Mouse (Mus musculus): Measurements from ENCODE around the gene Pak6.
"Not testable (repeated sequence)": the region's sequence is repeated elsewhere in the genome, so short reads cannot be mapped to it uniquely, and the experiment has no call there.

Gene Pak6

DNA sequence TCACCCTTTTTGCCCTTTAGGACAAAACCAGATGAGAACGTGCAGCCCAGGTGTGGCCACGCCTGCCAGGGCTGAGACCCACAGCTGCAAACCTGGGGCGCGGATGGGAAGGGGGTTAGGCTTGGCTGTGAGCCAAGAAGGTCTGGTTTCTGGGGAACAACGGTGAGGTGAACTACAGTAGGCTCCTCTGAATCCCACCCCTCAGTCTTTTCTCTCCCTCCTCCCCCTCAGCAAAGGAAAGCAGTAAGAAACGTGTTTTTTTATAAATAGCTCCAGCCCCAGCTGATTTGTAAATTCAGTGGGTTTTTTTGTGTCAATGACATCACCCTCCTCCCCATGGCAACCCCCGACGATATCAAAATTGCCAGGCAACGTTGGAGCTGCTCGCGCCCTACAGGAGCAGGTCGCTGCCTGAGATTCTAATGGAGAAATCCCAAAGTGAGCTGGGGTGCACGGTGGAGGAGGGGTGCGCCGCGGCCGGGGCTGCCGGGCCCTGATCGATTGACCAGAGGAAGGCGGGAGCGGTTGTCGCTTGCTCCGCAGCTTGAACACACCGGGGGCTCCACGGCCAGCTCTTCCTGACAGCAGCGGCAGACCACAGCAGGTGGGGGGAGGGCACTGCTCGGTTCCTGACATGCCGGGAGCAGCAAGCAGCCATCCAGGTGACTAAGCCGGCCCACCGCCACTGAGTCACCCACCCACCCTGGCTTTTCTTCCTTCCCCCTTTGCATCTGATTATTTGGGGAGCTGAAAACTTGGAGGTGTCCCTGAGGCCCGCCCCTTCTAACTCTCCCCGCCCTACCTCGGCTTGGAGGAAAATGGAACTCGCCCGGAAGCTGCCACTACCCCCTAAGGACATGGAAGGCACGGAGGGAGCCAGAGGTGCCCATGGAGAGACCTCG, at the start of gene Pak6:
Gene Pak6, plus strand, starts transcription at position 402 of the 902 bp plus-strand sequence.
- DNase-seq (ENCODE audit: low read depth, low spot score) = no peak

- no peak for DNase-seq (ENCODE audit: low read depth, low spot score)
Measured at GRCm38 (mm10) chr2:118618013-118618412, 45.1 kb upstream of the Pak6 start.

- no peak for DNase-seq (ENCODE audit: low read depth, low spot score)
Measured at GRCm38 (mm10) chr2:118620101-118620500, 43.0 kb upstream of the Pak6 start.

GRCm38 (mm10) chr2:118620608-118621007, 42.5 kb upstream of the Pak6 start:
- no peak for DNase-seq (ENCODE audit: low read depth, low spot score)

GRCm38 (mm10) chr2:118629276-118629675, 33.8 kb upstream of the Pak6 start:
- no peak for DNase-seq (ENCODE audit: low read depth, low spot score)

- DNase-seq (ENCODE audit: low read depth, low spot score) = no peak
Measured at GRCm38 (mm10) chr2:118633441-118633840, 29.7 kb upstream of the Pak6 start.

DNA sequence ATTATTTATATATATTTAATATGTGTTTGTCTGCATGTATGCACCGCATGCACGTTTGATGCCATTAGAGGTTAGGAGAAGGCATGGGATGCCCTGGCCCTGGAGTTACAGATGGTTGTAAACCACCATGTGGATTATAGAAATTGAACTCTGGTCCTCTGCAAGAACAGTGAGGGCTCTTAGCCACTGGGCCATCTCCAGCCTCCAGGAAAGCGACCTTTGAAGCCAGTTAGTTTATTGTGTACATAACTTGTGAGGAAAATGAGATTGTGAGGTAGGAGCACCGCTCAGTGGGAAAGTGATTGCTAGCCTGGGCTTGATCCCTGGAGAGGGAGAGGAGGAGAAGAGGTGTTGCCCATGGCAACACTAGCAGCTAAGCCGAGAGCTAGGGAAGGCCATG, 25.8 kb upstream of the Pak6 start:
- no peak for DNase-seq (ENCODE audit: low read depth, low spot score)

DNA sequence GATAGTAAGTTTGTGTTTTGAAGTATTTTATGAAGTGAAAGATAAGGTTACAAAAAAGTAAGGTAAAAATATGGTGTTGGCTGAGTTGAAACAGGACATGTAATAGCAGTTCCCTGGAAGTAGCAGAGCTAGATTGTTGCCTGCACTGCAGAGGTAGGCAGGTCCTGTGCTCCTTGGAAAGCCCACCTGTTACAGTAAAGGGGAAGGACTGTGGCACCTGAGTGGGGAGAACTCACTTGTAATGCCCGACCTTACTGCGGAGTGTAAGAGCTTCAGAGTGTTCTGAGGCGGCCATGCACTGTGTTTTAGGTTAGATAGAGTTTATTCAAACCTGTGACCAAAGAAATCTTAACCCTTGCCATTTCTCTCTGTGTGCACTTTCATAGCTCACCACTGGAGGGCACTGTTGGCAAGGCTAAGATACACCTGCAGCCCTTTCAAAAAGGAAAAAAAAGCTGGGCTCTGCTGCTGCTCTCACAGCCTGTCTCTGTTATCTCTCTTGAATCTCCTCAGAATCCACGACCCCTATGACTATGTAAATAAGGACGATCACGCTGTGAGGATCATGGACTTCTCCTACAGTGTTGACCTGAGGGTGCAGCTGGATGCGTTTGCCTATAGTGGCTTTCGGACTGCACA, 25.1 kb upstream of the Pak6 start:
- peak; percentile 45 for DNase-seq (ENCODE audit: low read depth, low spot score)

DNA sequence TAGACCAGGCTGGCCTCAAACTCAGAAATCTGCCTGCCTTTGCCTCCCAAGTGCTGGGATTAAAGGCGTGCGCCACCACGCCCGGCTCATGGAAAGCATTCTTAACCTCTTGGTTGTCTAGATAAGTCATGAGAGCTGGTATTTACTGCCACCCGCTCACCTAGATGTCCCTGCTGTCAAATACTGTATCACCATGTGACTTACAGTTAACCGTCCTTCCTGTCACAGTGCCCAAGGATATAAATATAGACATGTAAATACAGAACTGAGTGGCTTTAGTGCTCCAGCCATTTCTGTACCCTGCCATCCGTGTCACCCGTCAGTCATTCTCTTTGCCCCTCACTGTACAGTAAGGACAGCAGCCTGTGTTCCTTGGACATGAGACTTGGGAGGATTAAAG, 24.4 kb upstream of the Pak6 start:
- DNase-seq (ENCODE audit: low read depth, low spot score) = no peak

DNA sequence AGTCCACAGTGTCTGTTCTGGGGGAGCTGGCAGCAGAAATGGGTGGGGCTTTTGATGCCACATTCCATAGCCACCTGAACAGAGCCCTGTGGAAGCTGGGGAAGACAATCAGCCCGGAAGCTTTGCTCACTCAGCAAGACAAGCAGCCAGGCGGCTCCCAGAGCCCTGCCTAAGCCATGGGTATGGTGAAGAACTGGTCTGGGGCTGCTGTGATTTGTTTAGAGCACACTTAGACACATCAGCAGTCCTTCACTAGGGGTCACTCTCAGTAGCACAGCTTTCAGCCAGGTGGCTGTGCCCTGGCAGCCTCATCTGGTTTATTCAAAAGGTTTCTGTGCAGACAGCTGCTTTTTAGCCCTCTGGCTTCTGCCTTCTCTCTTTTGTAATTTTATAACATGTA, 22.0 kb upstream of the Pak6 start:
- DNase-seq (ENCODE audit: low read depth, low spot score) = no peak

DNA sequence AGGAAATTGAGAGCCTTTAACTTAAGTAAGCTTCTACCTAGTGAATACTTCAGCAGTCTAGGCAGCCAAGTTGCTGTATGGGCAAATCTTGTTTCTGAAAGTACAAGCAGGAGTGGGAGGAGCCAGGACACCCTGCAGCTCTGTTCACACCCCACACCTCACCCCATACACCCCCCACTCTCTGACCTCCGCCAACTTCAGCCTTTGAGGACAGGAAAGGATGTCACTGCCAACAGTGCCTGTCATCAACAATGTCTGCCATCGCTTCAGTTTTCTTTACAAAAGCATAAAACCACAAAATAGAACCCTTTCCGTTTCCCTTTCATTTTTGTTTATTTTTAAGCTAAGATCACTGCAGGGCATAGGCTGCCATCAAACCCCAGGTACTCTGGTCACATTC, 20.7 kb upstream of the Pak6 start:
- no peak for DNase-seq (ENCODE audit: low read depth, low spot score)

DNA sequence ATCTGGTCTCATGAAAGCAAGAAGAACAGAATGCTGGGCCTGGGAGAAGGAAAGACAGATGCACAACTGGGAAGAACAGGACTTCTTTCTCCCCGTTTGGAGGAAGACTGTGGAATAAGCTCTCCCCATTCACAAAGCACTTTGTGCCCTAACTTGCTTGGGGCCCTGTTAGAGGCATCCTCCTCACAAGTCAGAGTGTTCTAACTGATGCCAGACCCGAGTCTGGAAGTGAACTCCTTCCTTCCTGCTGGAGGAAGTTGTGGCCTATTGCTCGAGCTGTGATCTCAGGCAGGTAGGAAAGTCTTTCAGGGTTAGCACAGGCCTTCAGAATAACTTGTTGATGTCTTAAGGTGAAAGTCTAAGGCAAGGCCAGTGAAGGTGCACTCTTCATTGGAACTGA, 20.2 kb upstream of the Pak6 start:
- no peak for DNase-seq (ENCODE audit: low read depth, low spot score)

- no peak for DNase-seq (ENCODE audit: low read depth, low spot score)
Measured at GRCm38 (mm10) chr2:118646665-118647064, 16.4 kb upstream of the Pak6 start.

- not testable (repeated sequence) for DNase-seq (ENCODE audit: low read depth, low spot score)
Measured at GRCm38 (mm10) chr2:118650697-118651096, 12.4 kb upstream of the Pak6 start.

DNA sequence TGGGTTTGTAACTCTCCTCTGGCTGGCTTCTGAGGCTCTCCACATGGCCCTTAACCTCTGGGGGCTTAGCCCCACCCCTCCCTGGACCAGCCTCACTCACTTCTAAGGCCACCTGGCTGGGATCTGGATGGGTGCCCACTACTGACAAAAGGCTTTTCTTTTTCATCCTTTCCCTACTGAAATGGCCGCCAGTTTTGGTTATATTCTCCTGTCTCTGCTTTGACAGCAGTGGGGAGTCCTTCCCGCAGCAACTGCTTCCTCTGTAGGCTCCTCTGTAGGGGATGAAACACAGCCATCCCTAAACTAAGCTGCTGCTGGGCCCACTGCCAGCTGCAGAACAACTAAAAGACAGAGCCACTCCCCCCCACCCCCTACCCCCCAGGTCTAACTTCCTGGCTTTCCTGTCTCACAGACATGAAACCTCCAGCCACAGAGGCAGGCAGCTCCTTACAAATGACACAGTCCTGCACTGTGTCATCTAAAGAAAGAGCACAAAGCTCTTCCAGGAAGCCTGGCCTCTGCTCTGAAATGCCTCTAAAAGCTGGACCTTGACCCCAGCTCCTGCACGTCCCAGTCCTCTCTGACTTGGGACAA, 6.3 kb upstream of the Pak6 start:
- no peak for DNase-seq (ENCODE audit: low read depth, low spot score)

GRCm38 (mm10) chr2:118658457-118658856, 4.6 kb upstream of the Pak6 start:
- DNase-seq (ENCODE audit: low read depth, low spot score) = no peak

DNA sequence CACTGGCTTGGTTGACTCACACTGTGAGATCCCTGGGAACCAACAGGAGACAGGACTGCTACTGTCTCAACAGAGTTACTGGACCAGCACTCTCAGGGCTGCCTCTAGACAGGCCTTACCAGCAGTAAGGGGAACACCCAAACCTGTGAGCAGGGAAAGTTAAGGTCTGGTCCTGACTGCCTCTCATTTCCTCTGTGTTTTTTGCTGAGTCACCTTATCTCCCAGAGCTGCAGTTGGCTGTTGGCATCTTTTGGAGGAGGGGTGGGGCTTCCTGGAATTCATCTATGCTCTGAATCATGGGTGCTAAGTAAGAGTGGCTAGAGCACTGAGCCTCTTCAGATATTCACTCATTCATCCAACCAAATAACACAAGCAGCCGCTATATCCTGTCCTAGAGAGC, 4.0 kb upstream of the Pak6 start:
- no peak for DNase-seq (ENCODE audit: low read depth, low spot score)

DNA sequence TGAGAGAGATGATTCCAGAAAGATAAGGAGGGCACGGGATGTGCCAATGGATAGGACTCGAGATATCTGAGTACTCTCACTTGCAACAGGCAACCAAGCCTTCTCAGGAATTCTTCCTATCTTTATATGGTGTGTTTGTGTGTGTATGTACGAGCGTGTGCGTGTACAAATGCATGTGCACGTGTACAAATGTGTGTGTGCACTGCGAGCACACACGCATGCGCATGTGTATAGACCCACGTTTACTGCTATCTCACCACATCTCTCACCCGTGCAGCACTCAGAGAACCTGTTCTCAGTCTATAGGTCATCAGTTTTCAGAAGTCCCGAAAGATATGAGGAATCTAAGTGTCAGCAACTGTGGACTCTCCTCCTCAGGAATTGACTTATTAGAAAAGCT, 3.6 kb upstream of the Pak6 start:
- no peak for DNase-seq (ENCODE audit: low read depth, low spot score)

DNA sequence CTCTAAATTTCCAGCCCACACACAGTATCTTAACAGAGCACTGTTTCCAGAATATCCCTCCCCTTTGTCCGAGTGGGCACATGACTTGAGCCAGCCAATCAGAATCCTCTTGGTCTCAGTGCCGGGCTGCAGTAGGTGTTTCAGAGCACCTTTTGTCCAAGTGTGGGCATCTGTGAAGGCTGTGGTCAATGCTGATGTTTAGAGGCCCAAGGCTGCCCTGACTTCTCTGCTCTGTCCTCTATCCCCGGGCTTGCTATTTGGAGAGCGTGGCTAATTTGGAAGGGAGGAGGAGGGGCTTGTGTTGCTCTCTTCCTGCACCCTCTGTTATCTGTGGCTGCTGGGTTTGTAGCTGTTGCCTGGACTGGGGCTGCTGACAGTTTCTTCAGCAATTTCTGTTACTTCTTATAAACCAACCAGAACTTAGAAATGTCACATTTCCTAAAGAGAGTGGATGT, 3.1 kb upstream of the Pak6 start:
- no peak for DNase-seq (ENCODE audit: low read depth, low spot score)

GRCm38 (mm10) chr2:118661891-118662290, 1.2 kb upstream of the Pak6 start:
- no peak for DNase-seq (ENCODE audit: low read depth, low spot score)

DNA sequence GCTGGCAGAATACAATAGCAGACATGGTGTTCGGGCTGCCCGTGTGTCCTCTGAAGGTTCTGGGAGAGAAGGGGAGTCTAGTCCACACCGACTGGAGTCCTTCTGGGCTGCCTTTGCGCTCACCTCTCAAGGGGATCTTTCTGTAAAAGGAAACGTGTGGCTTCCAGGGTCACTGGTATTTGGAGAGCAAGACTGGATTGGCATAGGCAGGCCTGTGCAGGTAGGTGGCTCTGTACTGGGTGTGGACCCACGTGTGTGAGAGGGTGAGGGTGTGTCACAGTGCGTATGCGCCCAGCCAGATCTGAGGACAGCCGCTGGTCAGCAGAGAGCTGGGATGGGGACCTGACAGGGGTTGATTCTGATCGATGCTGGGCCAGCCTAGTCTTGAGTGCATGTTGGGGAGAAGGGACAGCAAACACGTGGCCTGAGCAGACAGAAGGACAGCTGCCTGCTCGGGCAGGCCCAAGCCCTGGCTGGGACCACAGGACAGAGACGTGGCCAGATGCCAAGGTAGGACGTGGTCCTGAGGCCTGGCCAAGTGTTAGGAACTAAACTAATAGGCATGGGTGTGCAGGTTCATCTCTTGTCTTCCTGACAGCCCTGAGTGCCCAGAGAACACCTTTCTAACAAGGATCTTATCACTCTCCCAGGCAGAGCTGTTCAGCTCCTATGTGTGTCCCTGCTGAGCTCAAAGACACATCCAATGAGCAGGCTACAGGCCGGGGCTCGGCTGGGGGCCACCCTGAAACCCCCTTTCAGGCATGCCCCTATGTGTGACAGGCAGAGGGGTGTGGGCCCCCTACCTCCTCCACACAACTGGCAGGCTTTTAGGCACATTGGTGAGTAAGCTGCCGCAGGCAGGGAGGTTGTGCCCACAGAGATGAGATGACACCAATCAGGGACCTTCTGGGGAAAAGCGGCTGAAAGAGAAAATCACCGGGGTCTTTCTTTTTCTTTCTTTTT, 982 bp downstream of the Pak6 start:
- DNase-seq (ENCODE audit: low read depth, low spot score) = no peak

Data from brain, embryonic 18.5 days (tissue).